Mouse (Mus musculus): ENCODE results near the gene Olfr51. TPM values are rescaled to one million over a fixed set of nuclear protein-coding genes. Genes with fewer than 3 reads are reported as not detected.
"Not testable (repeated sequence)": the region's sequence is repeated elsewhere in the genome, so short reads cannot be mapped to it uniquely, and the experiment has no call there.

Gene Olfr51
- total RNA-seq, 1 experiment, result not detected

- in situ Hi-C loops (cut with MboI; ENCODE audit: low sequenced_read_pairs in 2 of 2, unreplicated experiment in 2 of 2), result no loop called here
- Histone ChIP-seq H3K27ac (ENCODE audit: insufficient read depth, low read depth, low read length, poor library complexity, severe bottlenecking) (no peak within 1 kb of the TSS), H3K9me3 (ENCODE audit: control insufficient read depth, insufficient read depth, low read depth, low read length) (no peaks in the 10 kb centered on the region), H3K4me3 (ENCODE audit: insufficient read depth in 1 of 2, low read depth in 1 of 2, low read length in 2 of 2, poor library complexity in 1 of 2, severe bottlenecking in 1 of 2) (no peak within 1 kb of the TSS), H3K36me3 (ENCODE audit: control insufficient read depth, insufficient read depth, low read length, poor library complexity, severe bottlenecking) (no peaks in the 10 kb centered on the region), H3K9ac (ENCODE audit: insufficient read depth, low read depth, low read length, poor library complexity, severe bottlenecking) (no peak within 1 kb of the TSS), H3K4me1 (ENCODE audit: control insufficient read depth in 2 of 2, insufficient read depth in 2 of 2, low read length in 2 of 2, poor library complexity in 1 of 2) (no peaks in the 10 kb centered on the region)
- no peak for DNase-seq (ENCODE audit: low read depth, low spot score)
- no peak for TF ChIP-seq ZC3H11A (IDR thresholded peaks at IDR 0.05; ENCODE audit: borderline replicate concordance, low read depth, low read length)
- no peak for TF ChIP-seq MAFK (IDR thresholded peaks at IDR 0.05; ENCODE audit: insufficient read depth, low read depth, low read length)
- TF ChIP-seq HCFC1 (IDR thresholded peaks at IDR 0.05; ENCODE audit: borderline replicate concordance, insufficient read depth, low read length), result no peak
- no peak for TF ChIP-seq ZNF384 (IDR thresholded peaks at IDR 0.05; ENCODE audit: low read depth, low read length)
- TF ChIP-seq CHD2 (IDR thresholded peaks at IDR 0.05; ENCODE audit: low read depth, low read length), result no peak
These were observed 21.7 kb upstream of the Olfr51 start, which contains the start of gene Olfr1377 for GRCm38 (mm10) chr11:50981667-50982066. Olfr1377 (plus strand) TSS chr11:50981967.

- no peaks in the 10 kb centered on the region for H3K36me3 ChIP-seq (ENCODE audit: control insufficient read depth, insufficient read depth, low read length, poor library complexity, severe bottlenecking)
- no peaks in the 10 kb centered on the region for H3K9me3 ChIP-seq (ENCODE audit: control insufficient read depth, insufficient read depth, low read depth, low read length)
- no peak for TF ChIP-seq MAFK (IDR thresholded peaks at IDR 0.05; ENCODE audit: insufficient read depth, low read depth, low read length)
- no peak for TF ChIP-seq ZNF384 (IDR thresholded peaks at IDR 0.05; ENCODE audit: low read depth, low read length)
- H3K9ac ChIP-seq (ENCODE audit: insufficient read depth, low read depth, low read length, poor library complexity, severe bottlenecking), result no peak overlapping the region
- H3K27ac ChIP-seq (ENCODE audit: insufficient read depth, low read depth, low read length, poor library complexity, severe bottlenecking), result no peak overlapping the region
- H3K4me1 ChIP-seq (ENCODE audit: control insufficient read depth in 2 of 2, insufficient read depth in 2 of 2, low read length in 2 of 2, poor library complexity in 1 of 2), result peaks cover 0 to 4% of the 10 kb centered on the region in 2 experiments; a peak in 1 of 4 replicates
- in situ Hi-C loops (cut with MboI; ENCODE audit: low sequenced_read_pairs in 2 of 2, unreplicated experiment in 2 of 2), result no loop called here
- H3K4me3 ChIP-seq (ENCODE audit: insufficient read depth in 1 of 2, low read depth in 1 of 2, low read length in 2 of 2, poor library complexity in 1 of 2, severe bottlenecking in 1 of 2), result no peak overlapping the region
- DNase-seq (ENCODE audit: low read depth, low spot score), result no peak
These were observed 8.4 kb downstream of the Olfr51 start for GRCm38 (mm10) chr11:51011821-51012220.

GRCm38 (mm10) chr11:51013936-51014335 is 10.5 kb downstream of the Olfr51 start, which contains the start of gene Olfr54:
Olfr54 (plus strand) TSS chr11:51014236.
- no peak for DNase-seq (ENCODE audit: low read depth, low spot score)
- no peak within 1 kb of the TSS for H3K4me3 ChIP-seq (ENCODE audit: insufficient read depth in 1 of 2, low read depth in 1 of 2, low read length in 2 of 2, poor library complexity in 1 of 2, severe bottlenecking in 1 of 2)
- no peak within 1 kb of the TSS for H3K27ac ChIP-seq (ENCODE audit: insufficient read depth, low read depth, low read length, poor library complexity, severe bottlenecking)
- in situ Hi-C loops (cut with MboI; ENCODE audit: low sequenced_read_pairs in 2 of 2, unreplicated experiment in 2 of 2), result no loop called here
- H3K9ac ChIP-seq (ENCODE audit: insufficient read depth, low read depth, low read length, poor library complexity, severe bottlenecking), result no peak within 1 kb of the TSS
- peaks cover 0 to 4% of the 10 kb centered on the region in 2 experiments; a peak in 1 of 4 replicates for H3K4me1 ChIP-seq (ENCODE audit: control insufficient read depth in 2 of 2, insufficient read depth in 2 of 2, low read length in 2 of 2, poor library complexity in 1 of 2)
- no peaks in the 10 kb centered on the region for H3K9me3 ChIP-seq (ENCODE audit: control insufficient read depth, insufficient read depth, low read depth, low read length)
- H3K36me3 ChIP-seq (ENCODE audit: control insufficient read depth, insufficient read depth, low read length, poor library complexity, severe bottlenecking), result no peaks in the 10 kb centered on the region
- TF ChIP-seq ZNF384 (IDR thresholded peaks at IDR 0.05; ENCODE audit: low read depth, low read length) (no peak), ZC3H11A (IDR thresholded peaks at IDR 0.05; ENCODE audit: borderline replicate concordance, low read depth, low read length) (no peak)

GRCm38 (mm10) chr11:51016341-51016740 is 12.9 kb downstream of the Olfr51 start:
- TF ChIP-seq MAFK (IDR thresholded peaks at IDR 0.05; ENCODE audit: insufficient read depth, low read depth, low read length) (no peak), ZC3H11A (IDR thresholded peaks at IDR 0.05; ENCODE audit: borderline replicate concordance, low read depth, low read length) (no peak), ZNF384 (IDR thresholded peaks at IDR 0.05; ENCODE audit: low read depth, low read length) (no peak), CHD2 (IDR thresholded peaks at IDR 0.05; ENCODE audit: low read depth, low read length) (no peak), HCFC1 (IDR thresholded peaks at IDR 0.05; ENCODE audit: borderline replicate concordance, insufficient read depth, low read length) (no peak)

DNA sequence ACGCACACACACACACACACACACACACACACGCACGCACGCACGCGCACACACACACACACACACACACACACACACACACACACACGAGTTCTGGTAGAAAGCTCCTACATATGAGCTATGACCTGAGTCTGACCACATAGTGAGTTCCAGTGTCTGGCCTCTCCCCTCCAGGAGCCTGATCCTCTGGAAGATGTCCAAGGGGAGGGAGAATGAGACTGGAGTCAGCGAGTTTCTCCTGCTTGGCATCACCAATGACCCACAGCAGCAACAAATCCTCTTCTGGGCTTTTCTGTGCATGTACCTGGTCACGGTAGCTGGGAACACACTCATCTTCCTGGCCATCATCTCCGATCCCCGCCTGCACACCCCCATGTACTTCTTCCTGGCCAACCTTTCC is 23.4 kb downstream of the Olfr51 start:
- H3K4me1 ChIP-seq (ENCODE audit: control insufficient read depth in 2 of 2, insufficient read depth in 2 of 2, low read length in 2 of 2, poor library complexity in 1 of 2); H3K4me3 ChIP-seq (ENCODE audit: insufficient read depth in 1 of 2, low read depth in 1 of 2, low read length in 2 of 2, poor library complexity in 1 of 2, severe bottlenecking in 1 of 2); H3K27ac ChIP-seq (ENCODE audit: insufficient read depth, low read depth, low read length, poor library complexity, severe bottlenecking); H3K9ac ChIP-seq (ENCODE audit: insufficient read depth, low read depth, low read length, poor library complexity, severe bottlenecking); H3K9me3 ChIP-seq (ENCODE audit: control insufficient read depth, insufficient read depth, low read depth, low read length); DNase-seq (ENCODE audit: low read depth, low spot score); H3K36me3 ChIP-seq (ENCODE audit: control insufficient read depth, insufficient read depth, low read length, poor library complexity, severe bottlenecking); in situ Hi-C loops (cut with MboI; ENCODE audit: low sequenced_read_pairs in 2 of 2, unreplicated experiment in 2 of 2): not testable (repeated sequence)

More at GRCm38 (mm10) chr11:51016341-51016740, 12.9 kb downstream of the Olfr51 start:
- no peak for DNase-seq (ENCODE audit: low read depth, low spot score)
- Histone ChIP-seq H3K4me3 (ENCODE audit: insufficient read depth in 1 of 2, low read depth in 1 of 2, low read length in 2 of 2, poor library complexity in 1 of 2, severe bottlenecking in 1 of 2) (no peak overlapping the region), H3K27ac (ENCODE audit: insufficient read depth, low read depth, low read length, poor library complexity, severe bottlenecking) (no peak overlapping the region), H3K4me1 (ENCODE audit: control insufficient read depth in 2 of 2, insufficient read depth in 2 of 2, low read length in 2 of 2, poor library complexity in 1 of 2) (peaks cover 0 to 4% of the 10 kb centered on the region in 2 experiments; a peak in 1 of 4 replicates), H3K9me3 (ENCODE audit: control insufficient read depth, insufficient read depth, low read depth, low read length) (no peaks in the 10 kb centered on the region), H3K36me3 (ENCODE audit: control insufficient read depth, insufficient read depth, low read length, poor library complexity, severe bottlenecking) (no peaks in the 10 kb centered on the region), H3K9ac (ENCODE audit: insufficient read depth, low read depth, low read length, poor library complexity, severe bottlenecking) (no peak overlapping the region)
- in situ Hi-C loops (cut with MboI; ENCODE audit: low sequenced_read_pairs in 2 of 2, unreplicated experiment in 2 of 2), result no loop called here

GRCm38 (mm10) chr11:51029381-51029780 is 26.0 kb downstream of the Olfr51 start:
- in situ Hi-C loops (cut with MboI; ENCODE audit: low sequenced_read_pairs in 2 of 2, unreplicated experiment in 2 of 2); DNase-seq (ENCODE audit: low read depth, low spot score): not testable (repeated sequence)

More at GRCm38 (mm10) chr11:51029381-51029780, 26.0 kb downstream of the Olfr51 start:
- H3K9ac ChIP-seq (ENCODE audit: insufficient read depth, low read depth, low read length, poor library complexity, severe bottlenecking); H3K9me3 ChIP-seq (ENCODE audit: control insufficient read depth, insufficient read depth, low read depth, low read length); H3K36me3 ChIP-seq (ENCODE audit: control insufficient read depth, insufficient read depth, low read length, poor library complexity, severe bottlenecking); H3K4me1 ChIP-seq (ENCODE audit: control insufficient read depth in 2 of 2, insufficient read depth in 2 of 2, low read length in 2 of 2, poor library complexity in 1 of 2); H3K4me3 ChIP-seq (ENCODE audit: insufficient read depth in 1 of 2, low read depth in 1 of 2, low read length in 2 of 2, poor library complexity in 1 of 2, severe bottlenecking in 1 of 2); H3K27ac ChIP-seq (ENCODE audit: insufficient read depth, low read depth, low read length, poor library complexity, severe bottlenecking): not testable (repeated sequence)
